Comparison of ENCODE assay signal across 24 mouse cellular contexts in genomic region chrX:21567971-21568370, GRCm38 (mm10).
DNase-seq lines count a peak whose midpoint lies in the region; ATAC-seq and TF ChIP-seq lines count a peak whose summit lies in the region.
"Had no signal": no experiment of that assay in that cellular context is flagged by ENCODE, and none has a peak within 500 bp of the region (broad histone marks: within the 10 kb centered on the region; RNA-seq: fewer than 3 reads in every experiment).

No protein-coding gene starts in this region.

- H3K36me3 ChIP-seq in lung, embryonic 14.5 days (ENCODE audit: insufficient read depth), result no peaks in the 10 kb centered on the region
- no peaks in the 10 kb centered on the region for H3K36me3 ChIP-seq in macrophage (ENCODE audit: inconsistent target)
- H3K36me3 ChIP-seq: embryonic facial prominence, embryonic 13.5 days; forebrain, embryonic 10.5 days; limb, embryonic 13.5 days; liver, embryonic 15.5 days; midbrain, embryonic 15.5 days had no signal

- H3K27me3 ChIP-seq in lung, embryonic 14.5 days (ENCODE audit: insufficient read depth, low read length), result no peaks in the 10 kb centered on the region
- H3K27me3 ChIP-seq: embryonic facial prominence, embryonic 13.5 days; limb, embryonic 13.5 days; liver, embryonic 15.5 days; midbrain, embryonic 15.5 days had no signal

- H3K4me2 ChIP-seq in lung, embryonic 14.5 days, result no peak overlapping the region
- H3K4me2 ChIP-seq: embryonic facial prominence, embryonic 13.5 days; limb, embryonic 13.5 days; liver, embryonic 15.5 days; midbrain, embryonic 15.5 days had no signal

- WGBS in lung, embryonic 14.5 days, result 50% methylated on average over 1 of the region's 1 CpGs
- 63% methylated on average over 1 of the region's 1 CpGs for WGBS in macrophage (ENCODE audit: missing documents)

- no peaks in the 10 kb centered on the region for H3K79me2 ChIP-seq in macrophage (ENCODE audit: inconsistent target)

- no peak overlapping the region for H3K9ac ChIP-seq in lung, embryonic 14.5 days
- H3K9ac ChIP-seq: embryonic facial prominence, embryonic 13.5 days; forebrain, postnatal 0 days; limb, embryonic 13.5 days; liver, embryonic 15.5 days; midbrain, embryonic 15.5 days had no signal

- peak; percentile 7 to 15 for DNase-seq in heart, adult 18-20 months
- DNase-seq in heart, postnatal 10 days, result no peak
- peak; percentile 1 for DNase-seq in lung, embryonic 14.5 days
- no peak for DNase-seq in lung, adult 18-20 months
- peak; percentile 15 for DNase-seq in adipocyte (ENCODE audit: low spot score)
- DNase-seq in retina, postnatal 1 day, result no peak
- DNase-seq in testis, postnatal 10 days (ENCODE audit: low spot score), result no peak
- DNase-seq: adrenal gland, adult 2 months; B cell, adult 2 months; cerebellum, adult 9-11 months; forebrain, postnatal 0 days; kidney, postnatal 10 days; layer of hippocampus, postnatal 36 days; right cerebral cortex, postnatal 14 days had no signal

- no peaks in the 10 kb centered on the region for H3K4me1 ChIP-seq in lung, embryonic 14.5 days (ENCODE audit: insufficient read depth)
- H3K4me1 ChIP-seq: embryonic facial prominence, embryonic 13.5 days; forebrain, embryonic 10.5 days; limb, embryonic 13.5 days; liver, embryonic 15.5 days; midbrain, embryonic 15.5 days had no signal

- no peak overlapping the region for H3K27ac ChIP-seq in lung, embryonic 14.5 days (ENCODE audit: low read depth)
- H3K27ac ChIP-seq in macrophage, result peak overlapping the region; percentile 63
- H3K27ac ChIP-seq: embryonic facial prominence, embryonic 13.5 days; forebrain, embryonic 10.5 days; layer of hippocampus, adult 2 months; limb, embryonic 13.5 days; liver, embryonic 15.5 days; midbrain, embryonic 15.5 days had no signal

- H3K4me3 ChIP-seq in lung, embryonic 14.5 days (ENCODE audit: low read depth, low read length), result no peak overlapping the region
- no peak overlapping the region for H3K4me3 ChIP-seq in macrophage (ENCODE audit: inconsistent target)
- H3K4me3 ChIP-seq: embryonic facial prominence, embryonic 13.5 days; forebrain, embryonic 10.5 days; layer of hippocampus, adult 2 months; limb, embryonic 13.5 days; liver, embryonic 15.5 days; midbrain, embryonic 15.5 days; myocyte had no signal

- H3K9me3 ChIP-seq in lung, embryonic 14.5 days (ENCODE audit: low read depth, low read length), result no peaks in the 10 kb centered on the region
- H3K9me3 ChIP-seq: embryonic facial prominence, embryonic 13.5 days; forebrain, embryonic 10.5 days; limb, embryonic 13.5 days; liver, embryonic 15.5 days; midbrain, embryonic 15.5 days had no signal

- intact Hi-C loops in heart, postnatal 10 days (cut with DNase I), result no loop called here

- no peak for ATAC-seq in lung, embryonic 14.5 days (ENCODE audit: insufficient read depth)
- ATAC-seq: forebrain, postnatal 0 days; hindbrain, embryonic 16.5 days; intestine, embryonic 16.5 days; midbrain, embryonic 15.5 days had no signal

- no peak for TF ChIP-seq CTCF in lung, embryonic 14.5 days (IDR thresholded peaks at IDR 0.05; ENCODE audit: low read depth)

Comparison
In these comparisons a context has a peak if more than half of its experiments do, and no peak if none do; other contexts are left out.
1. DNase-seq: peak in heart, adult 18-20 months (2 of 2), lung, embryonic 14.5 days (single experiment) and adipocyte (single experiment); none in heart, postnatal 10 days (0 of 2), lung, adult 18-20 months (0 of 2), retina, postnatal 1 day (single experiment) and testis, postnatal 10 days (single experiment).